Mouse (Mus musculus) induced T-regulatory cell, adult 2 months (primary cell): Measurements from ENCODE around the gene Mbd3.

Source experiments
- DNase-seq: peaks from one replicate; pipeline ENCODE4 v3.0.0-alpha.2; 2012; ENCODE audit warnings: low read depth

Mbd3 gene

DNA sequence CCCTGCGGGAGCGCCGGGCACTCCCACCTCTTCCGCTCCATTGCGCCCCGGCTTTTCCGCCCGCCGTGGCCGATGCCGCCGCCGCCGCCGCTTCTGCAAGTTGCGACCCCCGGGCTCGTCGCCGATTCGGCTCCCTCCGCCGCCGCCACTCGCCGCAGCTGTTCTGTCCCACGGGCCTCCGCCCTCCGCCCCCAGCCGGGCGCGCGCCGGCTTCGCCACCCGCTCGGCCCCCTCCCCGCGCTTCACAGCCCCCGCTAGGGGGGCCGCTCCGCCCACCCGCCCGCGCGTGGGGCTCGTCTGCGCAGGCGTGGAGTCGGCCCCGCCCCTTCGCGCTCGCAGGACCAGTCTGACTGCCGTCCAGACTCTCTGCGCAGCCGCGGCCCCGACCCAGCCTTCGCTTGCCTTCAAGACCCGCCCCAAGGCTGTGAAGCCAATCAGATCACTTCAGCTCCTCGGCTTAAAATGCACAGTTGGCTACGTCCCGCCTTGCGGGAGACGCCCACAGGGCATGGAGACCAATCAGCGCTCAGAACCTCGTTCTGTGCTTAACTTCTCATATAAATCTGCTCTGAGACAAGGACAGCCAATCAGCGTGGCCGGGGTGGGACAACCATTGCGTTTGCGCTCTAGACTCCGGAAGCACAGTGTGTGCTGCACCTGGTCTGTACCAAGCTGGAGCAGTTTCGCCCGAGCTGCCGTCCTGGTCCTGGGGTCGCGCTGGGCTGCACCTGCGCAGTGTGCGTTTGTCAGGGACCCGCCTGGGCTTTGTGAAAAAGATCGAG, at the start of gene Mbd3:
Gene Mbd3, minus strand, starts transcription at position 360 of the 782 bp plus-strand sequence.
- peak; percentile 99 for DNase-seq

DNA sequence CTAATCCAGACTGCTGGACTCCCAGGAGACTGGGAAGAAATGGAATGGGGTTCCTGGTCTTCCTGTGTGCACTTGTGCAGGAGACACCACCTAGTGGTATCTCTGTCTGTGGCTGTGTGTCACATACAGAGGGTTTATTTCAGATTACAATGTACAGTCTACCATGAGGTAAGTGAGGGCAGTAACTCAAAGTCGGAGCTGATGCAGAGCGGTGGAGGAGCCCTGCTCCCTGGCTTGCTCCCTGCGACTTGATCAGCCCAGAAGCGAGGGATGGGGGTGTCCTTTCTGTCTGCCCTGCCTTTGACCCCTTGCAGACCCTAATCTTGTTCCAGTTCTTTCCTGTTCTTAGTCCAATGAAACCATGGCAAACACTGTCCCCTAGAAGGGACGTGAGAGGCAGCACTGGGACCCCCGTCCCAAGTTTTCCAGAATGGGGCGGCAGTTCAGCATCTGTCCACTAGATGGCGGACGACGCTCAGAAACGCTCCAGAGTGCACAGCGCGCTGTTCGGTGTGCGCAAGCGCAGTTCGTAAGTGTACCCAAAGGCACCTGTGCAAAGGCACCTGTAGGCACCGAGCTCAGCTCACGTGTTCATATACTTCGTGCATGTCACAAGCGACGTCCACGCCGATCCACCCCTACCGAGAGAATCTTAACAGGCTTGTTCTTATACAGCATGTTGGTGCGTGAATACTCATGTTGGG, 46.7 kb upstream of the Mbd3 start:
- DNase-seq, result peak; percentile 93

- no peak for DNase-seq
These were observed 45.7 kb upstream of the Mbd3 start for GRCm38 (mm10) chr10:80445052-80445451.

DNA sequence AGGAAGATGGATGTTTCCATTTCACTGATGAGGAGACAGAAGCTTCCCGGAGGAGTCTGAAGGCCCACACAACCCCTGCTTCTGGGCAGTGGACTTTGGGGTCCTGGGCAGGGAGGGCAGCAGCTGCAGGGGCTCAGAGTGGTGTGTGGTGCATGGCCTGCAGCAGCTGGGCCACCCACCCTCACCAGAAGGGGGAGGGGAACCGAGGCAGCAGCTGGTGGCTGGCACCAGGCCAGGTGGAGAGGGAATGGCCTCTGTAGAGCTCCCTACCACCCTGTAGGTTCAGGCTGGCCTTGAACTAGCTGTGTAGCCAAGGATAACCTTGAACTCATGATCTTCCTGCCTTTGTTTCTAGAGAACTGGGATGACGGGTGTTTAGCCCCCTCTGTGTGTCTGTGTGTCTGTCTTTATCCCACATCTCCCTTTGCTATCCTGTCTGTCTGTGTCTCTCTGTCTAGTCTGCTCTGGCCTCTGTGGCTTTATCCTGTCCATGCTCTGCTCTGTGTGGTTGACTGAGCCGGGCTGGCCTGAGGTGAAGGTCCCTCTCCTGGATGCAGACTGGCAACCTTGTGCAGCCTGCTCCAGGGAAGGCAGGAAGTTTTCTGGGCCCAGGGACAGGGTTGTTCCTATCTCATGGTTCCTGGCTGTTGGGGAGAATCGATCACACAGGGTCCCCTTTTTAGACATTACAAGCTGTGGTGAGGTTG, 45.1 kb upstream of the Mbd3 start:
- DNase-seq, result no peak

- no peak for DNase-seq
These were observed 44.4 kb upstream of the Mbd3 start for GRCm38 (mm10) chr10:80443575-80444278.

DNA sequence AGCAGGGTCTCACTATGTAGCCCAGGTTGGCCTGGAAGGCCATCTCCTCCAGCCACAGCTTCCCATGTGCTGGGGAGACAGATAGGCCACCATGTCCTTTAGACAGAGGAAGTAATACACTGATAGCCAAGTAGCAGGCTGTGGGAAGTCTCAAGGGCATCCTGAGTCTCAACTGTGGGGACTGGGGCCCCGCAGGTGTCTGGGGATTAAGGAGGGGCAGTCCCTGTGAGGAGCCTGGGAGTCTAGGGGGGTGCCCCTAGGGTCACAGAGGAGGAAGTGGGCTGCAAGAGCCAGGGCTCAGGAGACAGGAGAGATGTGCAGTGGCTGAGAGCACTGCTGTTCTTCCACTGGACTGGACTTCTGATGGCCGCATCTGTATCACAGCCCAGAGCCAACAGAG, 43.6 kb upstream of the Mbd3 start:
- DNase-seq, result peak; percentile 23

- DNase-seq, result no peak
These were observed 42.2 kb upstream of the Mbd3 start for GRCm38 (mm10) chr10:80441598-80441997.

DNA sequence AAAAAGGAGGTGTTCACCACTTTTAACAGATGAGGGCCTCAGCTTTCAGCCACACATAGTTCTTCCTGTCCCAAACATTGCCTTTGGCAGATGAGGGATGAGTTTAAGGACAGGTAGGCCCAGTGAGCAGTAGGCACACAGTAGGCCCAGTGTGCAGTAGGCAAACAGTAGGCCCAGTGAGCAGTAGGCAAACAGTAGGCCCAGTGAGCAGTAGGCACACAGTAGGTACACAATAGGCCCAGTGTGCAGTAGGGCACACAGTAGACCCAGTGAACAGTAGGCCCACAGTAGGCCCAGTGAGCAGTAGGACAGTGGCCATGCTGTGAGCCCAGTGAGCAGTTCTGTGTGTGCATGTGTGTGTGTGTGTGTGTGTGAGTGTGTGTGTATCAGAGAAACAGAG, 40.7 kb upstream of the Mbd3 start:
- DNase-seq, result no peak

DNA sequence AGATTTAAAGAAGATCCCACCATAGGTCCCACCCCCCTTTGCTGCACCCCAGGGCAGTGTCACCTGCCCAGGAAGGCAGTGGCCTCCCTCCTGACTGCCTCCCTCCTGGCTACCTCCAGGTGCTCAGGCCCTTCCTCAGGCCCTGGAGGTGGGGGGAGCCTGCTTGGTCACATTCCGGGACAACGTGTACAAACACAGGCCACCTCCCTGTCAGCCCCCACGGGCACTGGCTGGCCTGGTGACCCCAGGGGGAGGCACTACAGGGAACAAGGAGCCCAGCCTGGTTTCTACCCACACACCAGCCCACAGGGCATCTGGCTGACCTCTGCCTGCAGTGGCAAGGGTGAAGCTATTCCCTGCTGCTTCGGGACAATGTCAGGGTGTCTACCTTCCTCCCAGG, 38.6 kb upstream of the Mbd3 start:
- no peak for DNase-seq

GRCm38 (mm10) chr10:80436276-80436675, 36.9 kb upstream of the Mbd3 start:
- no peak for DNase-seq

DNA sequence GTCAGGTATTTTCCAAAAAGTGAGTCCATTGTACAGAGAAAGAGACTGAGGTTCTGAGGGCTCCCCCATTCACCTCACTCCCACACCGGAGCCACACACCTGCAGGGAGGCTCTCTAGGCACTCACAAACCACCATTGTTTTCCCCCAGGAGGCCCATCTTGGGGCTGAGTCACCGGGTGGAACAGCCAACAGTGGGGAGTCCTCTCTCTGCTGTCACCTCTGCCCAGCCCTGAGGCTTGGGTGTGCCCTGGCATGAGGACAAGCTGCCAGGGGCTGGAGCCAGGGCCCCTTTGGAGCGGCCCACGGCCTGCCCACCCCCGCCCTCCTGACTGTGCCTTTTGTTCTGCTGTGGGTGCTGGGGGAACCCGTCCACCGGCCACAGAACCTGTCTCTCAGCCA, 36.4 kb upstream of the Mbd3 start:
- no peak for DNase-seq

- DNase-seq, result no peak
These were observed 35.5 kb upstream of the Mbd3 start for GRCm38 (mm10) chr10:80434823-80435222.

GRCm38 (mm10) chr10:80434233-80434592, 34.9 kb upstream of the Mbd3 start:
- DNase-seq, result no peak

DNA sequence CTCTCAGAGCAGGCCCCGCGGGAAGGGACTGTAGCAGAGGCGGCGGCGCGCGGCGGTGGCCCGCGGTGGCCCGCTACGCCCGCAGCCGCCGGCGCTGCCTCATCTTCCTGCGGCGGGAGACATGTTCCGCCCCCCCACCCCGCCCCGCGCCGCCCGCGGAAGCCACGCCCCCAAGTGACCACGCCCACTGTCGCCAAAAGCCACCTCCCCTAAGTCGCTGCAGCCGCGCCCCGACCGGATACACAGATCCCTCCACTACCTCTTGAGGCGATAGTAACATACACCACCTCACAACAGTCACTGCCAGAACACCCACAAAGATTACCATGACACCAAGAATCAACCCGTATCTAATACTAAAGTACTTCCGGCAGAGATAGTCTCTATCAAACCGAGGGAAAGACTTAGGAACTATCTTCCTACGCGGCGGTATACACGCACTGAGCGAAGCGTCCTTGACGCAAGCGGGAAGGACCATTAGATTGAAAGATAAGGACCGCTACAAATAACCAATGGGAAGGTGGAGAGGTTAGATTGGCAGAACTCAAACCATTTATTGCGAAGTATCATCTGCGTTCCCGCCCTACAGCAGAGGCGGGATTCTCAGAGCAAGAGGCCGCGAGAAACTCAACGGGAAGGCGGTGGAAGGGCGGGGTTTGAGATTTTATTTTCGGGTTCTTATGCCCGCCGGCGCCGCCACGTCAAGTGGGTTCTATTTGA, 34.3 kb upstream of the Mbd3 start, which contains the start of gene Tcf3:
Gene Tcf3, minus strand, starts transcription at position 135 of the 720 bp plus-strand sequence.
- DNase-seq, result peak; percentile 98

- DNase-seq, result peak; percentile 59
These were observed 33.7 kb upstream of the Mbd3 start for GRCm38 (mm10) chr10:80432936-80433512.

DNA sequence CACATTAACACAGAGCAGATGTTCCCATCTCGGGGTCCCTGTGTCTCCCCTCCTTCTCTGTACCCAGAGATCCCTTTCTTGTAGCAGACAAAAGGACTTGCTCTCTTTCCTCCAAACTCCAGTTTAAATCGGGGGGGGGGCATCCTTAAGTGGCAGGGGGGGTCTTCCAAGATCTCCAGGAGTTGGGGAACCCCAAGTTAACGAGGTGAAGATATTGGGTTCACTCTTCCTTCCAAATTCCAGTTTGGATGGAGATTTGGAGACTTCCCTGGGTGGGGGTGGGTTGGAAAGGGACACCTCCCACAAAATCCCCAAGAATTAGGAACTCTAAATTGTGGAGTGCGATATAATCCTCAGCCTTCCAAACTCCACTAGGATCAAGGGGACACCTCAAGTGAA, 33.0 kb upstream of the Mbd3 start:
- no peak for DNase-seq

GRCm38 (mm10) chr10:80431570-80432386, 32.4 kb upstream of the Mbd3 start:
- DNase-seq, result peak; percentile 73

DNA sequence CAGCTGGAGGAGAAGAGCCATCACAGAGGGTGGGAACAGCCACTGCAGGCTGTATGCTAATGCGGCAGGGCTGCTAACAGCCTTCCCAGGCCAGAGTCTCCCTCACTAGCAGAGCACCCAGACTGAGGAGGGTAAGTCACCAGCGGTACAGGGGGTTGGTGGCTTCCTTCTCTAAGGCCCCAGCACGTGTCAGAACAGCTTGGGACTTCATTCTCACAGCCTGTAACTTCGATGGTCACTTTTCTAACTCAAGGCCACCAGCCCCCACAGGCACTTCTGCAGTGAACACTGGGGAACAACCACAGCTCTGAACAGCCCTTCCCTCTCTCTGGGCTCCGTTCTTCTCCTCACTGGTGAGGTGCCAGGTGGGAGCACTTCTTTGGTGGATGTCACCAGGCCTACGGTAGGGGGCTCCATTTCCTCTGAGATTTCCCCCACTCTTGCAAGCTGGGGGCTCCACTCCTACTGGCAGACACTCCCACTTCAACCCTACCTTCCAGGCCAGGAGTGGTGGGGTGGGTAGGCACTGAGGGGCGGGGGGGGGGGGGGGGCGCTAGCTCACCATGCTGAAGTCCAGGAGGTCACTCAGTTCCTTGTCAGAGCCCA, 31.1 kb upstream of the Mbd3 start:
- DNase-seq, result no peak

DNA sequence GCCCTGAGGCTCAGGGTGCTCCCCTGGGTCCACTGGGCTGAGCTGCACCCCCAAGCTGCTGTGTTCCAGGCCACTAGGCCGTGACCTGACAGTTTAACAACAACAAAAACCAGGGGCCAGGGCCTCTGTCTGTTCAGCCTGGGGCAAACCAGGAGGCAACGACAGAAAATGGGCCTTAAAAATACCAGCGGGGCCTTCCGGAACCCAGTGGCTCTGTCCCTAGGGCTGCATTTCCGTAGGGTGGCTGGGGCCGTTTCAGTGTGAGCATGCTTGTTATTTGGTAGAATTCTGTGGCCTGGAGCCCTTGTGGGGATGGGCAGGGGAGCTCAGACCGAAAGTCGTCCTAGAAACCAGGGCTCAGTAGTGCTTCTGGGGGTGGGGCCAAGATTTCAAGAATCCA, 30.4 kb upstream of the Mbd3 start:
- DNase-seq, result no peak

DNA sequence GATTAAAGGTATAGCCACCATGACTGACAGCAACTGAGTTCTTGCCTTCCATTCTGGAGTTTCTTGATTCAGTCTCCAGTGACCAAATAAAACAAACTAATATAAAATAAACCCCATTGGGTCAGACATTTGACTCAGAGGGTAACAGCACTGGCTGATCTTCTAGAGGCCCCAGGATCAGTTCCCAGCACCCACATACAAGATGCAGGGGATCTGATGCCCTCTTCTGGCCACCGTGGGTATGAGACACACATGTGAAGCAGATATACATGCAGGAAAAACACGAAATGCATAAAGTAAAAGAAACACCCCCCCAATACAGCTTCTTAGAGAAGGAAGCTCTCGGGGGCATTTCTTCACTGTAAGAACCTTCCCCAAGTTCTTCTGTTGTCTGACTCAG, 25.7 kb upstream of the Mbd3 start:
- DNase-seq, result no peak
